Mouse (Mus musculus): ENCODE measurements at regions not wholly inside any gene's neighbourhood (a gene's known extent, or its start where the extent isn't known, plus 50 kb on each side); places are given as distances from the start of the nearest gene placed in this dataset.

- H3K9ac ChIP-seq (ENCODE audit: low read depth, low read length), result no peak overlapping the region
These were observed 77.5 kb downstream of the Pttg1 start for GRCm38 (mm10) chr11:43348571-43348970.

GRCm38 (mm10) chr11:43346489-43346888 lies 79.6 kb downstream of the Pttg1 start:
- Histone ChIP-seq H3K36me3 (ENCODE audit: control insufficient read depth, insufficient read depth, low read length) (no peaks in the 10 kb centered on the region), H3K4me1 (ENCODE audit: control insufficient read depth, insufficient read depth, low read length) (peaks cover 6% of the 10 kb centered on the region; the same call in 1 of the 2 replicates), H3K27me3 (replicated peaks; ENCODE audit: control insufficient read depth, insufficient read depth, low read length) (no peaks in the 10 kb centered on the region), H3K9me3 (ENCODE audit: control insufficient read depth, low read length) (no peaks in the 10 kb centered on the region), H3K4me3 (ENCODE audit: low read length) (no peak overlapping the region), H3K27ac (ENCODE audit: low read length) (no peak overlapping the region), H3K9ac (ENCODE audit: low read depth, low read length) (no peak overlapping the region), H3K4me2 (ENCODE audit: low read depth, low read length) (no peak overlapping the region)
- WGBS, result 97% methylated on average over 9 of the region's 9 CpGs
- no peak for ATAC-seq

More at GRCm38 (mm10) chr11:43348571-43348970, 77.5 kb downstream of the Pttg1 start:
- H3K4me1 ChIP-seq (ENCODE audit: control insufficient read depth, insufficient read depth, low read length), result peaks cover 6% of the 10 kb centered on the region; the same call in 1 of the 2 replicates
- no peaks in the 10 kb centered on the region for H3K9me3 ChIP-seq (ENCODE audit: control insufficient read depth, low read length)
- no peak overlapping the region for H3K27ac ChIP-seq (ENCODE audit: low read length)
- no peak overlapping the region for H3K4me2 ChIP-seq (ENCODE audit: low read depth, low read length)
- no peak overlapping the region for H3K4me3 ChIP-seq (ENCODE audit: low read length)
- H3K36me3 ChIP-seq (ENCODE audit: control insufficient read depth, insufficient read depth, low read length), result no peaks in the 10 kb centered on the region
- ATAC-seq, result peak; percentile 32; the same call in 1 of the 2 replicates
- 16% methylated on average over 4 of the region's 4 CpGs for WGBS
- no peaks in the 10 kb centered on the region for H3K27me3 ChIP-seq (replicated peaks; ENCODE audit: control insufficient read depth, insufficient read depth, low read length)

DNA sequence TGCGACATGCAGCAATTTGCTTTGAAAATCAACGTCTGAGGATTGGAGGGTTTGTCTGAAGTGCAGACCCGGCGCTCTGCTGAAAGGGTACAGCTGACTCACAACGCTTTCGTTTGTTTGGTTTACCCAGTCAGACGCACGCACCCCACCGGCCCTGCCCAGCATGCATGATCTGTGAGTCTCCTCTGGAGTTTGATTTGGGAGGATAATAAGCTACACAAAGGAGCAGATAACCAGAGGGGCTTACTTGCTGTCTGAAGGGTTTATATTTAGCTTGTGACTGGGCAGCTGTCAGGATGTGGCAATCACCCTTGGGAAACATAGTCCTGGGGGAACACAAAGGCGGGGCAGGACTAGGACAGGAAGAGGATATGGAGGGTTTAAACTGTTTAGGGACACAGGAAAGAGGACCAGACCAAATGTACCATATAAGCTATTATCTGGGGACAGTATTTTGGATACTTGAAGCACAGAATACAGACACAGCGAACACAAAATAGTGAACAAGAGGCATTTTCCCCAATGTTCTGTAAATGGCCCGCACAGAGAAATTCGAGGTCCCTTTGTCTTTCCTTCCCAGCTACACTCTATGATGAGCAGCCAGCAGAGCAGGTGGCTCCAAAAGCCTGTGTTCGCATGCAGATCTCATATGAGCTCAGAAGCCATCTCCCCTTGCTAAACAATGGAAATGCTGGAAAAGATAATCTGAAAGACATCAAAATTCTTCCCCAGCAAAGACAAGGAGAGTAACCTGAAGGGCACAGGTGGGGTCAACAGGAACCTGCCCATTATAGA lies 81.1 kb downstream of the Pttg1 start:
- no peaks in the 10 kb centered on the region for H3K27me3 ChIP-seq (replicated peaks; ENCODE audit: control insufficient read depth, insufficient read depth, low read length)
- H3K27ac ChIP-seq (ENCODE audit: low read length), result no peak overlapping the region
- no peaks in the 10 kb centered on the region for H3K9me3 ChIP-seq (ENCODE audit: control insufficient read depth, low read length)
- H3K4me1 ChIP-seq (ENCODE audit: control insufficient read depth, insufficient read depth, low read length), result peaks cover 6% of the 10 kb centered on the region; the same call in 1 of the 2 replicates
- peak overlapping the region; percentile 19; the same call in 1 of the 2 replicates for H3K4me2 ChIP-seq (ENCODE audit: low read depth, low read length)
- H3K4me3 ChIP-seq (ENCODE audit: low read length), result no peak overlapping the region
- H3K9ac ChIP-seq (ENCODE audit: low read depth, low read length), result peak overlapping the region; percentile 14; the same call in 1 of the 2 replicates
- no peaks in the 10 kb centered on the region for H3K36me3 ChIP-seq (ENCODE audit: control insufficient read depth, insufficient read depth, low read length)
- 33% methylated on average over 14 of the region's 14 CpGs for WGBS
- ATAC-seq, result no peak

DNA sequence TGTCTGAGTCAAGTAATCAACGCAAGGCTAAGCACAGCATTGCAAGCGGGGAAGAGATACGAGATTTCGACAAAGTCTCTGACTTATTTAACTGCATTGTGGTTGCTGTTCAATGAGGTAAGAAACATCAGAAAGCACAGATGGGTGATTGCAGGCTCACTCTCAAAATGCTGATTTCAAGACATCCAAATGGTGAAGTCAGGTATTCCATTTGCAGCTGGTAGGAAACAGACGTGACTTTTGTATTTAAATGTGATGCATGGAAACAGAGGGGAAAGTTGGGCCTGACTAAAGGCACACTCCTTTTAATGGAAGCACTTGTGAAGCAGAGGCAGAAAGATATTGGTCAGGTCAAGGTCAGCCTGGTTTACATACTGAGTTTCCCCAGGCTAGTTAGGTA lies 82.5 kb downstream of the Pttg1 start:
- no peak overlapping the region for H3K9ac ChIP-seq (ENCODE audit: low read depth, low read length)
- no peak for ATAC-seq
- no peak overlapping the region for H3K4me3 ChIP-seq (ENCODE audit: low read length)
- H3K36me3 ChIP-seq (ENCODE audit: control insufficient read depth, insufficient read depth, low read length), result no peaks in the 10 kb centered on the region
- peaks cover 6% of the 10 kb centered on the region; the same call in 1 of the 2 replicates for H3K4me1 ChIP-seq (ENCODE audit: control insufficient read depth, insufficient read depth, low read length)
- H3K27ac ChIP-seq (ENCODE audit: low read length), result no peak overlapping the region
- 89% methylated on average over 5 of the region's 5 CpGs for WGBS
- no peaks in the 10 kb centered on the region for H3K9me3 ChIP-seq (ENCODE audit: control insufficient read depth, low read length)
- no peaks in the 10 kb centered on the region for H3K27me3 ChIP-seq (replicated peaks; ENCODE audit: control insufficient read depth, insufficient read depth, low read length)
- H3K4me2 ChIP-seq (ENCODE audit: low read depth, low read length), result no peak overlapping the region

DNA sequence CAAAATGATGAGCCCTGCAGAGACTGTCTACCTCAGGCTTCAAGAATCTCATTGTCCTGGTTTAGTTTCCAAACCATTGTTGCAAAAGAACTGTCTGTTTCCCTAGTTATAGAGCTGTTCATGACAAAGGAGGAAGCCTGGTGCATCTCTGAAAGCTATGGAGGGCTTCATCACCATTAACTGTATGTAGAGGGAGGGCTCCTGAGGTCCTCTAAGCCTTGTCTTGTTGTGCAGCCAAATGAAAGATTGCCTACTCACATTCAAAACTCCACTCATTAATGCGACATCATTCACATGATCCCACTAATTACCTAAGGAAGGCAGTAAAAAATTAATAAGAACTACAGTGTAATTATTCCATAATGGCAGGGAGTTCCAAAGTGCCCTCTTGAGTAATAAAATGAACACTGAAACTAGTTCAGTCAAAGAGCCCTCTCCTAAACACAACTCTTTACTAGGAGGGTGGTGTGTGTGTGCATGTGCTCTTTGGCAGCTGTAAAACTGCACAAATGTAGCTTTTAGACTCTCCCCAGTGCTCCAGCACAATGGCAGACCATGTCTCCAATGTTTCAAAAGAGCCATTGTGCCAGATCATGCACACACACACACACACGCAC lies 87.6 kb downstream of the Pttg1 start:
- Histone ChIP-seq H3K4me2 (ENCODE audit: low read depth, low read length) (no peak overlapping the region), H3K9ac (ENCODE audit: low read depth, low read length) (no peak overlapping the region), H3K4me3 (ENCODE audit: low read length) (no peak overlapping the region), H3K4me1 (ENCODE audit: control insufficient read depth, insufficient read depth, low read length) (no peaks in the 10 kb centered on the region), H3K27me3 (replicated peaks; ENCODE audit: control insufficient read depth, insufficient read depth, low read length) (no peaks in the 10 kb centered on the region), H3K36me3 (ENCODE audit: control insufficient read depth, insufficient read depth, low read length) (no peaks in the 10 kb centered on the region), H3K27ac (ENCODE audit: low read length) (no peak overlapping the region), H3K9me3 (ENCODE audit: control insufficient read depth, low read length) (no peaks in the 10 kb centered on the region)
- 83% methylated on average over 2 of the region's 2 CpGs for WGBS
- ATAC-seq, result no peak

GRCm38 (mm10) chr11:43335668-43336265 lies 90.3 kb downstream of the Pttg1 start:
- no peak overlapping the region for H3K27ac ChIP-seq (ENCODE audit: low read length)
- no peaks in the 10 kb centered on the region for H3K9me3 ChIP-seq (ENCODE audit: control insufficient read depth, low read length)
- no peaks in the 10 kb centered on the region for H3K4me1 ChIP-seq (ENCODE audit: control insufficient read depth, insufficient read depth, low read length)
- no peaks in the 10 kb centered on the region for H3K36me3 ChIP-seq (ENCODE audit: control insufficient read depth, insufficient read depth, low read length)
- H3K4me2 ChIP-seq (ENCODE audit: low read depth, low read length), result no peak overlapping the region
- no peak overlapping the region for H3K4me3 ChIP-seq (ENCODE audit: low read length)
- ATAC-seq, result no peak
- 68% methylated on average over 7 of the region's 7 CpGs for WGBS
- no peaks in the 10 kb centered on the region for H3K27me3 ChIP-seq (replicated peaks; ENCODE audit: control insufficient read depth, insufficient read depth, low read length)
- no peak overlapping the region for H3K9ac ChIP-seq (ENCODE audit: low read depth, low read length)

DNA sequence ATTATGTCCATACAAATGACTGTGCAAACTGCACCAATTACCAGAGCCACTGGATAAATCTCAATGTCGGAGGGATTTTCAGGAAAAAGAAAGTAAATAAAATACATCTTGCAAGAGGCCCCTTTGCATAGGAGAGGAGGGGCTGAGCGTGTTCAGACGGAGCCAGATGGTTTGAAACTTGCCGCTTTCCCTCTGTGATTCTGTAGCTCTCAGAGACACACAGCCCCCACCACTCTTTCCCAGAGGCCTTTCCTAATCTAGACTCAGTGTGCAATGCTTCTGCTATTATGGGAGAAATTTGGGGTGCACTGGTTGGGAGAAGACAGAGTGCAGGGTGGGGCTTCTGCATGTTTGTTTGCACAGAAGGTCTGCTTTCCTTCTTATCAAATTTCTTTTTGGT lies 92.5 kb downstream of the Pttg1 start:
- no peak overlapping the region for H3K4me3 ChIP-seq (ENCODE audit: low read length)
- no peaks in the 10 kb centered on the region for H3K4me1 ChIP-seq (ENCODE audit: control insufficient read depth, insufficient read depth, low read length)
- no peak overlapping the region for H3K9ac ChIP-seq (ENCODE audit: low read depth, low read length)
- 52% methylated on average over 4 of the region's 4 CpGs for WGBS
- H3K9me3 ChIP-seq (ENCODE audit: control insufficient read depth, low read length), result no peaks in the 10 kb centered on the region
- H3K27ac ChIP-seq (ENCODE audit: low read length), result no peak overlapping the region
- H3K36me3 ChIP-seq (ENCODE audit: control insufficient read depth, insufficient read depth, low read length), result no peaks in the 10 kb centered on the region
- H3K4me2 ChIP-seq (ENCODE audit: low read depth, low read length), result no peak overlapping the region
- no peaks in the 10 kb centered on the region for H3K27me3 ChIP-seq (replicated peaks; ENCODE audit: control insufficient read depth, insufficient read depth, low read length)
- no peak for ATAC-seq

GRCm38 (mm10) chr11:43313996-43314395 lies 112.1 kb downstream of the Pttg1 start:
- 91% methylated on average over 4 of the region's 4 CpGs for WGBS
- H3K9me3 ChIP-seq (ENCODE audit: control insufficient read depth, low read length), result no peaks in the 10 kb centered on the region
- no peak overlapping the region for H3K4me2 ChIP-seq (ENCODE audit: low read depth, low read length)
- no peak overlapping the region for H3K27ac ChIP-seq (ENCODE audit: low read length)
- no peaks in the 10 kb centered on the region for H3K4me1 ChIP-seq (ENCODE audit: control insufficient read depth, insufficient read depth, low read length)
- H3K4me3 ChIP-seq (ENCODE audit: low read length), result no peak overlapping the region
- no peak overlapping the region for H3K9ac ChIP-seq (ENCODE audit: low read depth, low read length)
- H3K27me3 ChIP-seq (replicated peaks; ENCODE audit: control insufficient read depth, insufficient read depth, low read length), result no peaks in the 10 kb centered on the region
- no peak for ATAC-seq
- H3K36me3 ChIP-seq (ENCODE audit: control insufficient read depth, insufficient read depth, low read length), result no peaks in the 10 kb centered on the region

Data from intestine, embryonic 16.5 days (tissue).